Mouse (Mus musculus) liver, postnatal 0 days (tissue): ENCODE measurements at regions not wholly inside any gene's neighbourhood (a gene's known extent, or its start where the extent isn't known, plus 50 kb on each side); places are given as distances from the start of the nearest gene placed in this dataset.

Experiments used
- CTCF ChIP-seq: sonication (generic); IDR thresholded peaks from 2 replicates; pipeline ENCODE4 v1.5.1; 2016; ENCODE audit warnings: antibody characterized with exemption, low read depth
- EP300 ChIP-seq: IDR thresholded peaks from 2 replicates; pipeline ENCODE4 v1.6.1; 2016; ENCODE audit warnings: antibody characterized with exemption, low read depth, mild to moderate bottlenecking

GRCm38 (mm10) chrX:167139110-167139509, 70.0 kb downstream of the Tmsb4x start:
- TF ChIP-seq CTCF (no peak), EP300 (no peak)
